Mouse (Mus musculus): ENCODE results near the gene Lag3. TPM values are rescaled to one million over a fixed set of nuclear protein-coding genes. Genes with fewer than 3 reads are reported as not detected.

The Lag3 gene
- polyA plus RNA-seq, 1 experiment from 2014 or later, result 2.1 TPM

DNA sequence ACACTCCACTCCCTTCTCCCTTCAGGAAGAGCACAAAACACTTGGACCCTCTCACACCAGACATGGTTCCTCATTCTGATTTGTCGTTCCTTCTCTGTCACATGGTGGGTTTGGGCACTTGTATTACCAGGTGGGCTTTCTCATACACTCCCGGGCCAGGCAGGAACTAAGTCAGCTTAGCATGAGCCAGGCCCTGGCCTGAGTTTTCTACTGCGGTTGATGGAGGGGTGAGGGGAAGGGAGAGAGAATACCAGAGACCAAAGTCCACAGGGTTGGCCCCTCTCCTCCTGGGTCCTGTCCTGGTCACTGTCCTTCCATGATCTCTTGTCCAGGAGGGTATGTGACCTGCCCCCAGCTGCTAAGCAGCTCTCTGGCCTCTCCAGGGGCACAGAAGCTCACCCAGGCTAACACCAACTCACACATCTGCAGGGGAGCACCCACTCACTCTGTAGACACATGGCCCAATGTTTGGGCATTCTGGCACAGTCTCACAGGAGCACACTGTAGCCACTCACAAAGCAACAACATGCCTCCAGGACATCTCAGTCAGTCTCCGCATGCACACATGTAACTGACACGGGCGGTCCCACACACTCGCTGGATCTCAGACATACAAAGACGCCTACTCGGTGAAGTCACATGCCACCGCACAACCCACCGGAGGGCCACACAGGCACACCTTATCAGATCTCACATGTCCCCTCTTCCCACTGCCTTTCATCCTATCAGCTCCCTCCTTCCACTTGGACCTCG is 4.6 kb upstream of the Lag3 start:
- Histone ChIP-seq H3K9me3 (ENCODE audit: control insufficient read depth, low read length) (no peaks in the 10 kb centered on the region), H3K9ac (peak overlapping the region; percentile 100), H3K36me3 (replicated peaks; ENCODE audit: control insufficient read depth, insufficient read depth) (peaks cover 28% of the 10 kb centered on the region), H3K27me3 (ENCODE audit: control insufficient read depth, insufficient read depth, low read length) (no peaks in the 10 kb centered on the region), H3K4me3 (replicated peaks; ENCODE audit: low read length) (peak overlapping the region; percentile 96), H3K27ac (peak overlapping the region; percentile 100), H3K4me2 (replicated peaks) (peak overlapping the region; percentile 100), H3K4me1 (replicated peaks; ENCODE audit: control insufficient read depth, insufficient read depth, low read length) (peaks cover 45% of the 10 kb centered on the region)
- DNase-seq (ENCODE audit: low spot score), result no peak
- 2% methylated on average over 12 of the region's 12 CpGs for WGBS
- no peak for ATAC-seq (ENCODE audit: low FRiP score)

GRCm38 (mm10) chr6:124915160-124915941 is 3.8 kb upstream of the Lag3 start:
- H3K36me3 ChIP-seq (replicated peaks; ENCODE audit: control insufficient read depth, insufficient read depth), result peaks cover 28% of the 10 kb centered on the region
- H3K27ac ChIP-seq, result peak overlapping the region; percentile 100
- H3K27me3 ChIP-seq (ENCODE audit: control insufficient read depth, insufficient read depth, low read length), result no peaks in the 10 kb centered on the region
- H3K4me1 ChIP-seq (replicated peaks; ENCODE audit: control insufficient read depth, insufficient read depth, low read length), result peaks cover 41% of the 10 kb centered on the region
- peak overlapping the region; percentile 100 for H3K9ac ChIP-seq
- no peaks in the 10 kb centered on the region for H3K9me3 ChIP-seq (ENCODE audit: control insufficient read depth, low read length)
- H3K4me2 ChIP-seq (replicated peaks), result peak overlapping the region; percentile 100
- WGBS, result 8% methylated on average over 21 of the region's 22 CpGs
- DNase-seq (ENCODE audit: low spot score), result no peak
- no peak for ATAC-seq (ENCODE audit: low FRiP score)
- peak overlapping the region; percentile 96 for H3K4me3 ChIP-seq (replicated peaks; ENCODE audit: low read length)

DNA sequence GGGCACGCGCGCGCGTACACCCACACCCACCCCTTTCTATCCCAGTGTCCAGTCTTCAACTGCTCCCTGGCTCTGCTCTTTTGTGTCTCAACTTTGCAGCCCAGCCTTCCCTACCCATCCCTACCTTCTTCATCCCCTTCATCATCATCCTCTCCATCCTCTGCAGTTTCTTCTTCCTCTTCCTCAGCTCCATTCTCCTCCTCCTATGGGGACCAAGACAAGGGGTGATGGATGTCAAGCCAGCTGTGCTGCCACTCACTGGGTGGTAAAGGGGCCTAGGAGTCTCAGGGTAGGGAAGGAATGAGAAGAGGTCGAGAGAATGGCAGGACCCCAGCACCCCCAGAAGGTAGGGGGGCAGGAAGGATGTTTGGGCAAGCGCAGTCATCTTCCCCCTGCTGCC is 3.0 kb upstream of the Lag3 start:
- peak overlapping the region; percentile 100 for H3K4me2 ChIP-seq (replicated peaks)
- peak overlapping the region; percentile 100 for H3K27ac ChIP-seq
- WGBS, result 82% methylated on average over 7 of the region's 7 CpGs
- H3K27me3 ChIP-seq (ENCODE audit: control insufficient read depth, insufficient read depth, low read length), result no peaks in the 10 kb centered on the region
- H3K4me3 ChIP-seq (replicated peaks; ENCODE audit: low read length), result peak overlapping the region; percentile 96
- ATAC-seq (ENCODE audit: low FRiP score) (no peak), DNase-seq (ENCODE audit: low spot score) (no peak)
- H3K9me3 ChIP-seq (ENCODE audit: control insufficient read depth, low read length), result no peaks in the 10 kb centered on the region
- H3K4me1 ChIP-seq (replicated peaks; ENCODE audit: control insufficient read depth, insufficient read depth, low read length), result peaks cover 44% of the 10 kb centered on the region
- H3K36me3 ChIP-seq (replicated peaks; ENCODE audit: control insufficient read depth, insufficient read depth), result peaks cover 28% of the 10 kb centered on the region
- peak overlapping the region; percentile 100 for H3K9ac ChIP-seq

DNA sequence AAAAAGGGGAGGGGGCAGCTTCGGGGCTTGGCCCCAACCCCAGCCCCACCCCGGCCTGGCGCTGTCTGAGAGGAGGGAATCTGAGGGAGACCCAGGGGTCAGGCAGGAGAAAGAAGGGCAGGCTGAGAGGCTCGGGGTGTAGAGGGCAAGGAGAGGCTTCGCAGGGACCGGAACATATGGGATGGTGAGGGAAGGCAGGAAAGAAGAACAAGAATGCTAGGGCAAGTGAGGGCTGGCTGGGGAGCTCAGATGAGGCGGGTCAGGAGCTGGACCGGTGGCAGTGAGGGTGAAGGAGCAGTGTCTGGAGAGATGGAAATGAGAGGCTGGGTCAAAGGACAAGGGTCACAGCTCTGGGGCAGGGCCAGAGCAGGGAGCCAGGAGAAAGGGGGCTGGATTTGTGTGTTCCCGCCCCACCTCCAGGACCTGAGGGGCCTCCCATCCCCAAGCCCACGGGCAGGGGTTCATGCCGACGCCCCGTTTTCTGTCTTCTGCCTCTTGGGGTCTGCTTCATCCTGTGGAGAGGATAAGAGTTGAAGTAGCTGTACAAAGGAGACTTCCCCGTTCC is 2.3 kb upstream of the Lag3 start:
- H3K27me3 ChIP-seq (ENCODE audit: control insufficient read depth, insufficient read depth, low read length), result no peaks in the 10 kb centered on the region
- WGBS, result 49% methylated on average over 14 of the region's 14 CpGs
- no peak for DNase-seq (ENCODE audit: low spot score)
- H3K4me2 ChIP-seq (replicated peaks), result peak overlapping the region; percentile 100; the same call in 1 of the 2 replicates
- no peak for ATAC-seq (ENCODE audit: low FRiP score)
- H3K27ac ChIP-seq, result peak overlapping the region; percentile 100
- H3K4me1 ChIP-seq (replicated peaks; ENCODE audit: control insufficient read depth, insufficient read depth, low read length), result peaks cover 40% of the 10 kb centered on the region
- 0 out of 2 replicates have a peak overlapping the region, but pooled peaks have one; percentile 100 for H3K9ac ChIP-seq
- H3K9me3 ChIP-seq (ENCODE audit: control insufficient read depth, low read length), result no peaks in the 10 kb centered on the region
- no peak overlapping the region for H3K4me3 ChIP-seq (replicated peaks; ENCODE audit: low read length)
- peaks cover 28% of the 10 kb centered on the region for H3K36me3 ChIP-seq (replicated peaks; ENCODE audit: control insufficient read depth, insufficient read depth)

DNA sequence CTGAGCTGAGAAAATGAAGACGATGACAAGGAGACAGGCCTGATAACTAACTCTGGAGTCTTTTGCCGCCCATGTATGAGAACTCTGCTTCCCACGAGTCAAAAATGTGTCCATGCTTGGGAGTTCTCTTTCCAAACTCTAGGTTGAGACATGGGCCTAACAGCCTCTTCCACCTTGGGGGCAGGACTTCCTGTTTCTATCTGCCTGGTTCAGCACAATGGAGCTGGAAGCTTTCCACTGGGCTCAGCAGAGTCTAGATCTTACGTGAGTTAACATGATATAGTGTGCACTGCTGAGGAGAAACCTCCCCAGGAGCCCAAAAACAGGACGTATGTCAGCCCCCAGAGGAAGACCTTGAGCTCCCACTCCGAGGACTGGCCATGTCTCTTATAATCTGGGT is 1.7 kb upstream of the Lag3 start:
- ATAC-seq (ENCODE audit: low FRiP score) (no peak), DNase-seq (ENCODE audit: low spot score) (no peak)
- WGBS, result 47% methylated on average over 6 of the region's 6 CpGs
- Histone ChIP-seq H3K4me3 (replicated peaks; ENCODE audit: low read length) (no peak overlapping the region), H3K27me3 (ENCODE audit: control insufficient read depth, insufficient read depth, low read length) (no peaks in the 10 kb centered on the region), H3K36me3 (replicated peaks; ENCODE audit: control insufficient read depth, insufficient read depth) (peaks cover 28% of the 10 kb centered on the region), H3K9me3 (ENCODE audit: control insufficient read depth, low read length) (no peaks in the 10 kb centered on the region), H3K9ac (no peak overlapping the region), H3K4me2 (replicated peaks) (no peak overlapping the region), H3K4me1 (replicated peaks; ENCODE audit: control insufficient read depth, insufficient read depth, low read length) (peaks cover 34% of the 10 kb centered on the region), H3K27ac (0 out of 2 replicates have a peak overlapping the region, but pooled peaks have one; percentile 100)

DNA sequence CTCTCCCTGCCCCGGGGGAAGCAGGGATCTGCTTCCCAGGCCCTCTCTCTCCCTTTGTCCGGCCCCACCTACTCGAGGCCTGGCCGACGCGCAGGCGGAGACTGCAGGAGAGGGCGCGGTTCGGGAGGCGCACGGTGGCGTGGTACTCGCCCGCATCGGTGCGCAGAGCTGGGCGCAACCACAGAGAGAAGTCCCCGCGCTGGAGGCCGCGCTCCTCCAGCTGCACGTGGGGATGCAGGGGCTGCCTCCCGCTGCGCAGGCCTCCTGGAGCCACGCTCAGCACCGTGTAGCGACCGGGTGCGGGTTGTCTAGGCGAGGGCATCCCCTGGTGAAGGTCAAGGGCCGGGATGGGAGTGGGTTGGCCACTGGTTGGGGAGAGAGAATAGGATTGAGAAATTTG is 1.5 kb downstream of the Lag3 start:
- Histone ChIP-seq H3K4me1 (replicated peaks; ENCODE audit: control insufficient read depth, insufficient read depth, low read length) (peaks cover 35% of the 10 kb centered on the region), H3K27me3 (ENCODE audit: control insufficient read depth, insufficient read depth, low read length) (no peaks in the 10 kb centered on the region), H3K4me2 (replicated peaks) (peak overlapping the region; percentile 37), H3K27ac (no peak overlapping the region), H3K4me3 (replicated peaks; ENCODE audit: low read length) (0 out of 2 replicates have a peak overlapping the region, but pooled peaks have one; percentile 6), H3K9ac (peak overlapping the region; percentile 55), H3K36me3 (replicated peaks; ENCODE audit: control insufficient read depth, insufficient read depth) (peaks cover 27% of the 10 kb centered on the region), H3K9me3 (ENCODE audit: control insufficient read depth, low read length) (no peaks in the 10 kb centered on the region)
- ATAC-seq (ENCODE audit: low FRiP score), result no peak
- peak; percentile 32 for DNase-seq (ENCODE audit: low spot score)
- 3% methylated on average over 32 of the region's 32 CpGs for WGBS

DNA sequence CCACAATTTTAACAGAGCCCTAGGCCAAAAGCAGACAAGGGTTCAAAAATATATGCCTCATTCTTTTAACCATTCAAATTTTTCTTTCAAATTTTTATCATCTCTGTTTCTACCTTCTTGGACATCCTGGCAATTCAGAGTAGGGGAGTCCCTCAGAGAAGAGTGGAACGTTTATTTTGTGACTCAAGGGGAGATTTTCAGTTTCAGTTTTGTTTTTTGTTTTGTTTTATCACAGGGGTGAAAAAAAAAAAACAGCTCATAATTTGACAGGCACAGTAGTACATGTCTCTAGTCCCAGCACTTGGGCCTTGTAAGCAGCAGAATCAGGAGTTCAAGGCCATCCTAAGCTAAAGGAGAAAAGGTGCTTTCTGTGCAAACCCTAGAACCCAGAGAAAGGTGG is 3.7 kb downstream of the Lag3 start:
- Histone ChIP-seq H3K27ac (no peak overlapping the region), H3K4me2 (replicated peaks) (no peak overlapping the region), H3K9ac (no peak overlapping the region), H3K36me3 (replicated peaks; ENCODE audit: control insufficient read depth, insufficient read depth) (peaks cover 5% of the 10 kb centered on the region), H3K27me3 (ENCODE audit: control insufficient read depth, insufficient read depth, low read length) (no peaks in the 10 kb centered on the region), H3K9me3 (ENCODE audit: control insufficient read depth, low read length) (no peaks in the 10 kb centered on the region), H3K4me1 (replicated peaks; ENCODE audit: control insufficient read depth, insufficient read depth, low read length) (peaks cover 32% of the 10 kb centered on the region), H3K4me3 (replicated peaks; ENCODE audit: low read length) (no peak overlapping the region)
- 83% methylated on average over 1 of the region's 1 CpGs for WGBS
- ATAC-seq (ENCODE audit: low FRiP score) (no peak), DNase-seq (ENCODE audit: low spot score) (peak; percentile 2)

DNA sequence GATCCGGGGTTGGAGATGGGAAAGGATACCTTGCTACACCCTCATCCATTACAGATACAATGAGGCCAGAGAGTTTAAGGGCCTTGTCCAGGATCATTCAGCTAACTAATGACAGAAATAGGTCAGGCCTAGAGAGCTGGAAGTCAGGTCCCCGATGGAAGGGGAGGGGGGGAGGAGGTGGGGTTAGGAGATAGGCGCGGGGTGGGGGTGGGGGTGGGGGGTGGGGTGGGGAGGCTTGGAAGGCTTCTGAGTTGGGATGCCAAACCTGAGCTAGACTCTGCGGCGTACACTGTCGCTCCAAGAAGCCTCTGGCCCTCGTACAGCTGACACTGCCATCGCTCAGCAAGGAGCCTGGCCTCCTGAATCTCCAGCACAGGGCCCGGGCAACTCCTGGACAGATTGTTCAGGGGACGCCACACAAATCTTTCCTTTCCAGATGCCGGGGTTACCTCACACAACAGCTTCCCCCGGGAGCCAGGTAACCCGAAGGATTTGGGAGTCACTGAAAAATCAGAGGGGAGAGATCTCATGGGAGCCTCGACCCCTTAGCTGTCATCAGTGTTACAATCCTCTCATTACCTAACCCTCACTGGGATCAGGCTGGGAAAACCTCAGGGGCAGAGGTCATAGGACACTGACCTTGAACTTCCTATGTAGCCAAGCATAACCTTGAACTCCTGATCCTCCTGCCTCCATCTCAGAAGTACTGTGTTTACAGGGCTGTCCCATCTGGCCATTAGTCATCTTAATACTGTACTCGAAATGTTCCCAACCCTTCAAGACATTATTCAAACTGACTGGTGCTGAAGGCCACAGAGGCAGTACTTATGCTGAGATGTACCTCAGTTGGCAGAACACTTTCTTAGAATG is 6.3 kb downstream of the Lag3 start:
- Histone ChIP-seq H3K9me3 (ENCODE audit: control insufficient read depth, low read length) (no peaks in the 10 kb centered on the region), H3K27me3 (ENCODE audit: control insufficient read depth, insufficient read depth, low read length) (no peaks in the 10 kb centered on the region), H3K4me3 (replicated peaks; ENCODE audit: low read length) (peak overlapping the region; percentile 31), H3K9ac (peak overlapping the region; percentile 78), H3K4me2 (replicated peaks) (peak overlapping the region; percentile 80), H3K36me3 (replicated peaks; ENCODE audit: control insufficient read depth, insufficient read depth) (no peaks in the 10 kb centered on the region), H3K4me1 (replicated peaks; ENCODE audit: control insufficient read depth, insufficient read depth, low read length) (peaks cover 28% of the 10 kb centered on the region), H3K27ac (peak overlapping the region; percentile 99)
- 32% methylated on average over 15 of the region's 16 CpGs for WGBS
- peak; percentile 23 for DNase-seq (ENCODE audit: low spot score)
- no peak for ATAC-seq (ENCODE audit: low FRiP score)
